Mouse (Mus musculus) gastrocnemius, postnatal 36 days (tissue): Measurements from ENCODE around the gene Def6. TPM values are rescaled to one million over a fixed set of nuclear protein-coding genes. Genes with fewer than 3 reads are reported as not detected.
A peak's percentile ranks its signal among the peaks of the same experiment; 100 is the strongest.

ENCODE experiments used
- DNase-seq, 2 experiments: peaks; one replicate each; pipeline ENCODE4 v3.0.0; 2022
- intact Hi-C: fragments of 180-260 bp; cut with DNase I; formaldehyde crosslinking; loops from one replicate; pipeline ENCODE4 v1.15.1; 2025
- total RNA-seq, 2 experiments: library from RNA; stranded (reverse); gene quantifications; 2 replicates each; pipeline ENCODE4 v1.2.3; 2021

Def6 gene
- total RNA-seq, 2 experiments from 2014 or later = 1.8 to 2.6 TPM

GRCm38 (mm10) chr17:28235982-28236635 lies 28.5 kb downstream of the Def6 start:
- intact Hi-C loops = no loop called here
- peak; percentile 54 to 65 for DNase-seq

- no peak for DNase-seq
- intact Hi-C loops = no loop called here
These were observed 29.0 kb downstream of the Def6 start for GRCm38 (mm10) chr17:28236636-28237015.

- intact Hi-C loops = no loop called here
- no peak for DNase-seq
These were observed 29.8 kb downstream of the Def6 start for GRCm38 (mm10) chr17:28237362-28237761.

GRCm38 (mm10) chr17:28237874-28238273 lies 30.3 kb downstream of the Def6 start:
- intact Hi-C loops = no loop called here

GRCm38 (mm10) chr17:28240846-28241245 lies 33.3 kb downstream of the Def6 start:
- no peak for DNase-seq
- intact Hi-C loops = no loop called here

More at GRCm38 (mm10) chr17:28237874-28238273, 30.3 kb downstream of the Def6 start:
- no peak for DNase-seq

- intact Hi-C loops = no loop called here
- DNase-seq = no peak
These were observed 34.7 kb downstream of the Def6 start for GRCm38 (mm10) chr17:28242296-28242695.

- intact Hi-C loops = no loop called here
- DNase-seq = no peak
These were observed 36.6 kb downstream of the Def6 start for GRCm38 (mm10) chr17:28244214-28244613.

- no peak for DNase-seq
- intact Hi-C loops = no loop called here
These were observed 37.1 kb downstream of the Def6 start for GRCm38 (mm10) chr17:28244714-28245113.

GRCm38 (mm10) chr17:28246640-28247039 lies 39.1 kb downstream of the Def6 start:
- intact Hi-C loops = no loop called here

GRCm38 (mm10) chr17:28247613-28248012 lies 40.0 kb downstream of the Def6 start:
- intact Hi-C loops = no loop called here
- DNase-seq = peak; percentile 54 to 62

More at GRCm38 (mm10) chr17:28246640-28247039, 39.1 kb downstream of the Def6 start:
- no peak for DNase-seq

GRCm38 (mm10) chr17:28249062-28249461 lies 41.5 kb downstream of the Def6 start:
- intact Hi-C loops = no loop called here
- DNase-seq = no peak

GRCm38 (mm10) chr17:28251579-28252280 lies 44.2 kb downstream of the Def6 start:
- no peak for DNase-seq
- intact Hi-C loops = no loop called here

- DNase-seq = no peak
- intact Hi-C loops = no loop called here
These were observed 44.7 kb downstream of the Def6 start for GRCm38 (mm10) chr17:28252281-28252648.

- no peak for DNase-seq
- intact Hi-C loops = no loop called here
These were observed 45.6 kb downstream of the Def6 start for GRCm38 (mm10) chr17:28253216-28253615.

GRCm38 (mm10) chr17:28254804-28255203 lies 47.2 kb downstream of the Def6 start:
- DNase-seq = no peak
- intact Hi-C loops = no loop called here

- no peak for DNase-seq
- intact Hi-C loops = no loop called here
These were observed 48.1 kb downstream of the Def6 start for GRCm38 (mm10) chr17:28255651-28256050.

GRCm38 (mm10) chr17:28256651-28257328 lies 49.2 kb downstream of the Def6 start:
- intact Hi-C loops = no loop called here
- DNase-seq = peak; percentile 58 to 67

- intact Hi-C loops = no loop called here
- DNase-seq = no peak
These were observed 50.7 kb downstream of the Def6 start for GRCm38 (mm10) chr17:28258325-28258724.

GRCm38 (mm10) chr17:28259890-28260542 lies 52.4 kb downstream of the Def6 start:
- no peak for DNase-seq
- intact Hi-C loops = no loop called here

- intact Hi-C loops = no loop called here
- DNase-seq = no peak
These were observed 52.9 kb downstream of the Def6 start for GRCm38 (mm10) chr17:28260543-28260909.

- intact Hi-C loops = no loop called here
- DNase-seq = no peak
These were observed 54.2 kb downstream of the Def6 start for GRCm38 (mm10) chr17:28261795-28262194.
